13 mouse cellular contexts compared by ENCODE assay signal in the genomic region with DNA sequence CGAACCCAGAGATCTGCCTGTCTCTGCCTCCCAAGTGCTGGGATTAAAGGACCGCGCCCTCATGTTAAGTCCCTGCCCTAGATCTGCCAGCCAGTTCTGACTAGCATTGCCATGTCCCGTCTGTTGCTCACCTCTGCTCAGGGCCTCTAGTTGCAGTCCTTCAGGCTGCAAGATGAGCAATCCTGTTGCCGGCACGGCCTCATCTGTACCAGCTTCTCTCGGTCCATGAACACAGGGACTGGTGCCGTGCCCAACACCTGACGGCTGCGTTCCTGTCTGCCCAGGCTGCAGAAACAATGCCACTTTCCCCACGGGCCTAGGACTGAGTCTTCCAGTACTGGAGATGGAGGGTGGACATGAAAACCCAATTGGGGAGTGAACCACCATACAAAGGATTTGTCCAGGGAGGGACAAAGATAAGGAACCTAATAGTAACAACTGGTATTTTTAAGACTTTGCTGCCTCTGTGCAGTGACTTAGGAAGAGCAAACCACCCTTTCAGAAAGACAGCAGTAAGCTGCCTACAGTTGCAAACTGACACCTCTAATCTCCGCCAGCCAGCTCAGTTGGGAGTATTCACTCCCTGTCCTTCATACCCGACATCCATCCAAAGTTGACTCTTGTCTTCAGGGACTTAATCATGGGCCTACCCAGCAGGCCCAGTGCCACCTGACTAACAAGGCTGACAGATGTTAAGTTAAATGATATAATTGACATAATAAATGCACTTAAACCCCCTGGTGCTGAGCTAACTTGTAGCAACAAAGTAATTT. TPM values are rescaled to one million over a fixed set of nuclear protein-coding genes. Genes with fewer than 3 reads are reported as not detected.
A peak's percentile ranks its signal among the peaks of the same experiment; 100 is the strongest.
DNase-seq lines count a peak whose midpoint lies in the region; ATAC-seq and TF ChIP-seq lines count a peak whose summit lies in the region.
"Had no signal": no experiment of that assay in that cellular context is flagged by ENCODE, and none has a peak within 500 bp of the region (broad histone marks: within the 10 kb centered on the region; RNA-seq: fewer than 3 reads in every experiment).

No protein-coding gene starts in this region.

- H3K9ac ChIP-seq in kidney, embryonic 14.5 days (ENCODE audit: low read depth, low read length), result no peak overlapping the region; the same call in 1 of the 2 replicates
- peak overlapping the region; percentile 91; the same call in 1 of the 2 replicates for H3K9ac ChIP-seq in MEL (ENCODE audit: control insufficient read depth, low read depth, low read length, poor library complexity, severe bottlenecking)
- H3K9ac ChIP-seq in liver, embryonic 12.5 days, result peak overlapping the region; percentile 94

- no peak overlapping the region for H3K4me3 ChIP-seq in kidney, embryonic 14.5 days (ENCODE audit: low read length)
- H3K4me3 ChIP-seq in MEL (ENCODE audit: control insufficient read depth in 1 of 2, insufficient read depth in 1 of 2, low read depth in 2 of 2, low read length in 2 of 2), result no peak overlapping the region; a peak in 1 of 4 replicates
- H3K4me3 ChIP-seq in liver, embryonic 12.5 days, result peak overlapping the region; percentile 81; the same call in 1 of the 2 replicates

- H3K9me3 ChIP-seq in kidney, embryonic 14.5 days (ENCODE audit: control insufficient read depth, low read length), result no peaks in the 10 kb centered on the region
- H3K9me3 ChIP-seq in MEL (replicated peaks; ENCODE audit: insufficient read depth, low read length), result no peaks in the 10 kb centered on the region
- H3K9me3 ChIP-seq in liver, embryonic 12.5 days (replicated peaks), result no peaks in the 10 kb centered on the region

- no peak for ATAC-seq in kidney, embryonic 14.5 days (ENCODE audit: low FRiP score, low TSS enrichment)
- no peak for ATAC-seq in liver, embryonic 12.5 days

- 89% methylated on average over 13 of the region's 13 CpGs for WGBS in kidney, embryonic 14.5 days
- 82% methylated on average over 13 of the region's 13 CpGs for WGBS in liver, embryonic 12.5 days (ENCODE audit: insufficient replicate concordance)

- peaks cover 22% of the 10 kb centered on the region for H3K79me2 ChIP-seq in MEL (ENCODE audit: control insufficient read depth, insufficient read depth, low read length, poor library complexity)

- H3K4me1 ChIP-seq in kidney, embryonic 14.5 days (ENCODE audit: control insufficient read depth, insufficient read depth, low read length), result peaks cover 27% of the 10 kb centered on the region
- H3K4me1 ChIP-seq in MEL (ENCODE audit: control insufficient read depth in 1 of 2, insufficient read depth in 2 of 2, low read length in 2 of 2), result peaks cover 7 to 36% of the 10 kb centered on the region in 2 experiments
- peaks cover 72% of the 10 kb centered on the region for H3K4me1 ChIP-seq in liver, embryonic 12.5 days

- no peak for TF ChIP-seq RAD21 in MEL (IDR thresholded peaks at IDR 0.05; ENCODE audit: low read depth, low read length)

- TF ChIP-seq EP300 in MEL (IDR thresholded peaks at IDR 0.05; ENCODE audit: low read depth in 1 of 2, low read length in 2 of 2), result peak; percentile 24 to 41; a peak in 2 of 4 replicates

- H3K27ac ChIP-seq in kidney, embryonic 14.5 days (ENCODE audit: low read depth, low read length), result no peak overlapping the region
- H3K27ac ChIP-seq in MEL (ENCODE audit: control insufficient read depth, low read depth, low read length), result peak overlapping the region; percentile 84
- peak overlapping the region; percentile 97 for H3K27ac ChIP-seq in liver, embryonic 12.5 days

- DNase-seq in cerebellum, adult 9-11 months, result peak; percentile 57
- no peak for DNase-seq in cerebellum, postnatal 36 days
- DNase-seq in kidney, postnatal 14 days, result no peak
- peak; percentile 70 for DNase-seq in MEL (ENCODE audit: low read depth, low spot score)
- DNase-seq in spleen, postnatal 14 days (ENCODE audit: low spot score in 2 of 2), result no peak
- no peak for DNase-seq in embryo, embryonic 11 days
- DNase-seq: B cell, adult 2 months; cerebellum, adult 9-10 months; gastrocnemius, postnatal 10 days; kidney, adult 11 months had no signal

- H3K4me2 ChIP-seq in kidney, embryonic 14.5 days (replicated peaks; ENCODE audit: low read depth, low read length), result peak overlapping the region; percentile 69; the same call in 1 of the 2 replicates
- peak overlapping the region; percentile 94 for H3K4me2 ChIP-seq in liver, embryonic 12.5 days

- H3K36me3 ChIP-seq in kidney, embryonic 14.5 days (ENCODE audit: control insufficient read depth, insufficient read depth, low read length), result peaks cover 20% of the 10 kb centered on the region; the same call in 1 of the 2 replicates
- H3K36me3 ChIP-seq in MEL (ENCODE audit: control insufficient read depth in 1 of 2, insufficient read depth in 2 of 2, low read length in 2 of 2), result peaks cover 4 to 33% of the 10 kb centered on the region in 2 experiments; a peak in 3 of 4 replicates
- peaks cover 41% of the 10 kb centered on the region for H3K36me3 ChIP-seq in liver, embryonic 12.5 days

- TF ChIP-seq POLR2A in MEL (IDR thresholded peaks at IDR 0.05; ENCODE audit: control insufficient read depth in 1 of 2, insufficient read depth in 1 of 2, low read depth in 1 of 2, low read length in 2 of 2, poor library complexity in 1 of 2), result no peak

- no peaks in the 10 kb centered on the region for H3K27me3 ChIP-seq in kidney, embryonic 14.5 days (ENCODE audit: control insufficient read depth, insufficient read depth, low read length)
- no peaks in the 10 kb centered on the region for H3K27me3 ChIP-seq in MEL (ENCODE audit: control insufficient read depth in 1 of 2, insufficient read depth in 2 of 2, low read length in 2 of 2)
- no peaks in the 10 kb centered on the region for H3K27me3 ChIP-seq in liver, embryonic 12.5 days (replicated peaks)

- TF ChIP-seq CTCF in MEL (IDR thresholded peaks at IDR 0.05 in 2 of 3, conservative IDR thresholded peaks at IDR 0.05 in 1 of 3; ENCODE audit: control insufficient read depth in 1 of 3, insufficient read depth in 1 of 3, low read depth in 2 of 3, low read length in 3 of 3, poor library complexity in 1 of 3, severe bottlenecking in 1 of 3), result no peak

TF ChIP-seq in MEL, 35 proteins besides CTCF, POLR2A, EP300 and RAD21:
- TF ChIP-seq MYB (IDR thresholded peaks at IDR 0.05; ENCODE audit: low read depth, low read length) (peak; percentile 19; the same call in 1 of the 2 replicates), MAFK (IDR thresholded peaks at IDR 0.05; ENCODE audit: borderline replicate concordance, low read depth, low read length) (no peak), TBP (IDR thresholded peaks at IDR 0.05; ENCODE audit: low read depth, low read length) (no peak), ELF1 (IDR thresholded peaks at IDR 0.05; ENCODE audit: low read depth, low read length) (no peak), ETS1 (IDR thresholded peaks at IDR 0.05; ENCODE audit: low read depth, low read length) (no peak; the same call in 1 of the 2 replicates), MYC (IDR thresholded peaks at IDR 0.05; ENCODE audit: low read depth, low read length) (no peak), GATA1 (IDR thresholded peaks at IDR 0.05; ENCODE audit: low read depth, low read length) (0 out of 2 replicates have a peak, but pooled peaks have one; percentile 17), GABPA (IDR thresholded peaks at IDR 0.05; ENCODE audit: low read depth, low read length) (no peak), ZC3H11A (IDR thresholded peaks at IDR 0.05; ENCODE audit: low read depth, low read length) (no peak), SMC3 (IDR thresholded peaks at IDR 0.05; ENCODE audit: low read depth, low read length) (no peak), TCF12 (IDR thresholded peaks at IDR 0.05; ENCODE audit: low read depth, low read length) (peak; percentile 57; the same call in 1 of the 2 replicates), ZMIZ1 (IDR thresholded peaks at IDR 0.05; ENCODE audit: low read depth, low read length) (no peak), RCOR1 (IDR thresholded peaks at IDR 0.05; ENCODE audit: low read depth, low read length) (no peak), TAL1 (IDR thresholded peaks at IDR 0.05; ENCODE audit: low read length) (peak; percentile 62), MAZ (IDR thresholded peaks at IDR 0.05; ENCODE audit: low read depth, low read length) (no peak)
TF ChIP-seq in MEL: peak in this region for 4.

RNA-seq across cellular contexts. Expression of a gene that starts 1.5 kb away (rescaled TPM):
- polyA plus RNA-seq in kidney, embryonic 14.5 days (2014; fragmentation: Nextera tagmentation; extraction: Ambion mirVana), result not detected in 2 replicates
- total RNA-seq in MEL (2012; rRNA removed), result 3.9 and 4.7 TPM in 2 replicates
- not detected for polyA plus RNA-seq in MEL (2012; ENCODE audit: insufficient read depth in 1 of 2, insufficient read length in 2 of 2, low read depth in 1 of 2, low replicate concordance in 2 of 2, missing spikeins in 1 of 2)
- 1.1 TPM in 1 of 2 replicates, not detected in the other for polyA plus RNA-seq in liver, embryonic 12.5 days (2016; fragmentation: Nextera tagmentation; extraction: Ambion mirVana)
- total RNA-seq: gastrocnemius, postnatal 10 days; megakaryocyte-erythroid progenitor cell, adult 5-6 weeks had no signal

RNA-seq across cellular contexts. Expression of a gene that starts 1.7 kb away (rescaled TPM):
- 965 and 1,048 TPM in 2 replicates for polyA plus RNA-seq in kidney, embryonic 14.5 days (2014; fragmentation: Nextera tagmentation; extraction: Ambion mirVana)
- 502 and 643 TPM in 2 replicates for total RNA-seq in MEL (2012; rRNA removed)
- 100 to 1,000 TPM; 679 to 773 TPM for polyA plus RNA-seq in MEL (2012; ENCODE audit: insufficient read depth in 1 of 2, insufficient read length in 2 of 2, low read depth in 1 of 2, low replicate concordance in 2 of 2, missing spikeins in 1 of 2)
- polyA plus RNA-seq in liver, embryonic 12.5 days (2016; fragmentation: Nextera tagmentation; extraction: Ambion mirVana), result 1,859 and 1,895 TPM in 2 replicates

RNA-seq across cellular contexts. Expression of a gene that starts 1.8 kb away (rescaled TPM):
- 143 and 154 TPM in 2 replicates for polyA plus RNA-seq in kidney, embryonic 14.5 days (2014; fragmentation: Nextera tagmentation; extraction: Ambion mirVana)
- total RNA-seq in MEL (2012; rRNA removed), result 105 TPM in 2 replicates
- polyA plus RNA-seq in MEL (2012; ENCODE audit: insufficient read depth in 1 of 2, insufficient read length in 2 of 2, low read depth in 1 of 2, low replicate concordance in 2 of 2, missing spikeins in 1 of 2), result 100 to 1,000 TPM in 1 of 2 experiments, not detected in 1; 109 TPM
- polyA plus RNA-seq in liver, embryonic 12.5 days (2016; fragmentation: Nextera tagmentation; extraction: Ambion mirVana), result 149 and 150 TPM in 2 replicates

RNA-seq across cellular contexts. Expression of a gene that starts 10.8 kb away (rescaled TPM):
- polyA plus RNA-seq in kidney, embryonic 14.5 days (2014; fragmentation: Nextera tagmentation; extraction: Ambion mirVana), result 7.3 and 10.0 TPM in 2 replicates
- 49.6 and 72.7 TPM in 2 replicates for total RNA-seq in MEL (2012; rRNA removed)
- 10 to 100 TPM in 1 of 2 experiments, not detected in 1; 41.6 TPM for polyA plus RNA-seq in MEL (2012; ENCODE audit: insufficient read depth in 1 of 2, insufficient read length in 2 of 2, low read depth in 1 of 2, low replicate concordance in 2 of 2, missing spikeins in 1 of 2)
- polyA plus RNA-seq in liver, embryonic 12.5 days (2016; fragmentation: Nextera tagmentation; extraction: Ambion mirVana), result 18.0 and 18.3 TPM in 2 replicates

RNA-seq across cellular contexts. Expression of a gene that starts 20.9 kb away (rescaled TPM):
- 0.16 TPM in 1 of 2 replicates, not detected in the other for polyA plus RNA-seq in kidney, embryonic 14.5 days (2014; fragmentation: Nextera tagmentation; extraction: Ambion mirVana)
- 0.08 TPM in 1 of 2 replicates, not detected in the other for total RNA-seq in MEL (2012; rRNA removed)
- polyA plus RNA-seq in MEL (2012; ENCODE audit: insufficient read depth in 1 of 2, insufficient read length in 2 of 2, low read depth in 1 of 2, low replicate concordance in 2 of 2, missing spikeins in 1 of 2), result under 1 TPM in 1 of 2 experiments, not detected in 1; 0.11 TPM
- 0.39 and 0.60 TPM in 2 replicates for polyA plus RNA-seq in liver, embryonic 12.5 days (2016; fragmentation: Nextera tagmentation; extraction: Ambion mirVana)
- total RNA-seq: gastrocnemius, postnatal 10 days; megakaryocyte-erythroid progenitor cell, adult 5-6 weeks had no signal

Comparison
In these comparisons a context has a peak if more than half of its experiments do, and no peak if none do; other contexts are left out.
1. DNase-seq: peak in cerebellum, adult 9-11 months (single experiment) and MEL (single experiment); none in cerebellum, postnatal 36 days (0 of 2), kidney, postnatal 14 days (single experiment), spleen, postnatal 14 days (0 of 2) and embryo, embryonic 11 days (single experiment).